Mouse (Mus musculus): ENCODE measurements around the gene Foxred2. TPM values are rescaled to one million over a fixed set of nuclear protein-coding genes. Genes with fewer than 3 reads are reported as not detected.

The Foxred2 gene
- polyA plus RNA-seq, 1 experiment, result 6.4 TPM

- H3K4me3 ChIP-seq (ENCODE audit: extremely low read depth, insufficient read depth, insufficient read length), result no peak overlapping the region
- H3K27ac ChIP-seq (ENCODE audit: insufficient read depth, low read length), result no peak overlapping the region
- TF ChIP-seq POLR2A (IDR thresholded peaks at IDR 0.05; ENCODE audit: low read depth, low read length) (no peak), CTCF (IDR thresholded peaks at IDR 0.05; ENCODE audit: extremely low read depth, insufficient read depth, insufficient read length, insufficient replicate concordance) (no peak)
- H3K27me3 ChIP-seq (ENCODE audit: control insufficient read depth, insufficient read depth, low read length), result no peaks in the 10 kb centered on the region
- no peak for DNase-seq (ENCODE audit: low read depth in 1 of 2, low spot score in 2 of 2)
- no peaks in the 10 kb centered on the region for H3K4me1 ChIP-seq (ENCODE audit: control insufficient read depth, insufficient read depth, insufficient read length)
- WGBS, result 71% methylated on average over 10 of the region's 10 CpGs
- H3K36me3 ChIP-seq (ENCODE audit: control insufficient read depth, insufficient read depth, low read length), result no peaks in the 10 kb centered on the region
Observed at GRCm38 (mm10) chr15:77979427-77979865, 22.9 kb upstream of the Foxred2 start.

GRCm38 (mm10) chr15:77977663-77978062 is 21.1 kb upstream of the Foxred2 start:
- TF ChIP-seq POLR2A (IDR thresholded peaks at IDR 0.05; ENCODE audit: low read depth, low read length) (no peak), CTCF (IDR thresholded peaks at IDR 0.05; ENCODE audit: extremely low read depth, insufficient read depth, insufficient read length, insufficient replicate concordance) (no peak)
- 60% methylated on average over 3 of the region's 3 CpGs for WGBS
- H3K4me3 ChIP-seq (ENCODE audit: extremely low read depth, insufficient read depth, insufficient read length), result no peak overlapping the region

GRCm38 (mm10) chr15:77974165-77974841 is 17.8 kb upstream of the Foxred2 start:
- no peak overlapping the region for H3K4me3 ChIP-seq (ENCODE audit: extremely low read depth, insufficient read depth, insufficient read length)
- no peaks in the 10 kb centered on the region; the same call in 1 of the 2 replicates for H3K4me1 ChIP-seq (ENCODE audit: control insufficient read depth, insufficient read depth, insufficient read length)
- no peaks in the 10 kb centered on the region for H3K27me3 ChIP-seq (ENCODE audit: control insufficient read depth, insufficient read depth, low read length)
- no peak for DNase-seq (ENCODE audit: low read depth in 1 of 2, low spot score in 2 of 2)
- 61% methylated on average over 6 of the region's 6 CpGs for WGBS
- no peak overlapping the region for H3K27ac ChIP-seq (ENCODE audit: insufficient read depth, low read length)
- TF ChIP-seq POLR2A (IDR thresholded peaks at IDR 0.05; ENCODE audit: low read depth, low read length), result no peak
- no peak for TF ChIP-seq CTCF (IDR thresholded peaks at IDR 0.05; ENCODE audit: extremely low read depth, insufficient read depth, insufficient read length, insufficient replicate concordance)
- H3K36me3 ChIP-seq (ENCODE audit: control insufficient read depth, insufficient read depth, low read length), result no peaks in the 10 kb centered on the region

More at GRCm38 (mm10) chr15:77977663-77978062, 21.1 kb upstream of the Foxred2 start:
- Histone ChIP-seq H3K36me3 (ENCODE audit: control insufficient read depth, insufficient read depth, low read length) (no peaks in the 10 kb centered on the region), H3K4me1 (ENCODE audit: control insufficient read depth, insufficient read depth, insufficient read length) (no peaks in the 10 kb centered on the region), H3K27me3 (ENCODE audit: control insufficient read depth, insufficient read depth, low read length) (no peaks in the 10 kb centered on the region), H3K27ac (ENCODE audit: insufficient read depth, low read length) (no peak overlapping the region)
- no peak for DNase-seq (ENCODE audit: low read depth in 1 of 2, low spot score in 2 of 2)

- peak; percentile 93 for DNase-seq (ENCODE audit: low read depth in 1 of 2, low spot score in 2 of 2)
- WGBS, result under 1% methylated on average over 72 of the region's 72 CpGs
- no peaks in the 10 kb centered on the region; the same call in 1 of the 2 replicates for H3K4me1 ChIP-seq (ENCODE audit: control insufficient read depth, insufficient read depth, insufficient read length)
Observed at GRCm38 (mm10) chr15:77970470-77971292, 14.2 kb upstream of the Foxred2 start, which contains the start of gene Eif3d. Gene Eif3d (minus strand): TSS chr15:77970813.

GRCm38 (mm10) chr15:77969940-77970469 is 13.5 kb upstream of the Foxred2 start:
- WGBS, result 1% methylated on average over 15 of the region's 15 CpGs
- Histone ChIP-seq H3K27me3 (ENCODE audit: control insufficient read depth, insufficient read depth, low read length) (no peaks in the 10 kb centered on the region), H3K4me1 (ENCODE audit: control insufficient read depth, insufficient read depth, insufficient read length) (no peaks in the 10 kb centered on the region; the same call in 1 of the 2 replicates), H3K4me3 (ENCODE audit: extremely low read depth, insufficient read depth, insufficient read length) (peak overlapping the region; percentile 95), H3K36me3 (ENCODE audit: control insufficient read depth, insufficient read depth, low read length) (peaks cover 27% of the 10 kb centered on the region), H3K27ac (ENCODE audit: insufficient read depth, low read length) (peak overlapping the region; percentile 71)
- DNase-seq (ENCODE audit: low read depth in 1 of 2, low spot score in 2 of 2), result no peak
- TF ChIP-seq CTCF (IDR thresholded peaks at IDR 0.05; ENCODE audit: extremely low read depth, insufficient read depth, insufficient read length, insufficient replicate concordance) (no peak), POLR2A (IDR thresholded peaks at IDR 0.05; ENCODE audit: low read depth, low read length) (no peak)

More at GRCm38 (mm10) chr15:77970470-77971292, 14.2 kb upstream of the Foxred2 start, which contains the start of gene Eif3d:
- peaks cover 23% of the 10 kb centered on the region for H3K36me3 ChIP-seq (ENCODE audit: control insufficient read depth, insufficient read depth, low read length)
- H3K27me3 ChIP-seq (ENCODE audit: control insufficient read depth, insufficient read depth, low read length), result no peaks in the 10 kb centered on the region
- TF ChIP-seq CTCF (IDR thresholded peaks at IDR 0.05; ENCODE audit: extremely low read depth, insufficient read depth, insufficient read length, insufficient replicate concordance) (no peak), POLR2A (IDR thresholded peaks at IDR 0.05; ENCODE audit: low read depth, low read length) (peak; percentile 84)
- H3K4me3 ChIP-seq (ENCODE audit: extremely low read depth, insufficient read depth, insufficient read length), result peak within 1 kb of the TSS; percentile 95
- peak within 1 kb of the TSS; percentile 99 for H3K27ac ChIP-seq (ENCODE audit: insufficient read depth, low read length)

- Histone ChIP-seq H3K27me3 (ENCODE audit: control insufficient read depth, insufficient read depth, low read length) (no peaks in the 10 kb centered on the region), H3K4me1 (ENCODE audit: control insufficient read depth, insufficient read depth, insufficient read length) (no peaks in the 10 kb centered on the region; the same call in 1 of the 2 replicates), H3K4me3 (ENCODE audit: extremely low read depth, insufficient read depth, insufficient read length) (no peak overlapping the region), H3K36me3 (ENCODE audit: control insufficient read depth, insufficient read depth, low read length) (peaks cover 73% of the 10 kb centered on the region), H3K27ac (ENCODE audit: insufficient read depth, low read length) (no peak overlapping the region)
- TF ChIP-seq CTCF (IDR thresholded peaks at IDR 0.05; ENCODE audit: extremely low read depth, insufficient read depth, insufficient read length, insufficient replicate concordance) (no peak), POLR2A (IDR thresholded peaks at IDR 0.05; ENCODE audit: low read depth, low read length) (no peak)
- 75% methylated on average over 9 of the region's 9 CpGs for WGBS
- no peak for DNase-seq (ENCODE audit: low read depth in 1 of 2, low spot score in 2 of 2)
Observed at GRCm38 (mm10) chr15:77965117-77965528, 8.6 kb upstream of the Foxred2 start.
